ENCODE assay signal across 14 mouse cellular contexts in genomic region chr10:123135818-123136217, GRCm38 (mm10). TPM values are rescaled to one million over a fixed set of nuclear protein-coding genes. Genes with fewer than 3 reads are reported as not detected.
A peak's percentile ranks its signal among the peaks of the same experiment; 100 is the strongest.
DNase-seq lines count a peak whose midpoint lies in the region; ATAC-seq lines count a peak whose summit lies in the region.
"Had no signal": no experiment of that assay in that cellular context is flagged by ENCODE, and none has a peak within 500 bp of the region (broad histone marks: within the 10 kb centered on the region; RNA-seq: fewer than 3 reads in every experiment).

No protein-coding gene starts in this region.

- H3K9ac ChIP-seq in hindbrain, embryonic 14.5 days = no peak overlapping the region
- H3K9ac ChIP-seq in midbrain, embryonic 11.5 days (ENCODE audit: low read length) = no peak overlapping the region
- no peak overlapping the region for H3K9ac ChIP-seq in midbrain, embryonic 15.5 days
- H3K9ac ChIP-seq: embryonic facial prominence, embryonic 13.5 days; liver, embryonic 13.5 days had no signal

- no peak overlapping the region for H3K4me3 ChIP-seq in hindbrain, embryonic 14.5 days (replicated peaks; ENCODE audit: low read length)
- no peak overlapping the region for H3K4me3 ChIP-seq in hindbrain, embryonic 10.5 days
- no peak overlapping the region for H3K4me3 ChIP-seq in midbrain, embryonic 11.5 days (ENCODE audit: low read depth, low read length)
- no peak overlapping the region for H3K4me3 ChIP-seq in midbrain, embryonic 10.5 days
- H3K4me3 ChIP-seq in midbrain, embryonic 15.5 days = no peak overlapping the region
- H3K4me3 ChIP-seq: embryonic facial prominence, embryonic 13.5 days; liver, embryonic 13.5 days had no signal

- no peaks in the 10 kb centered on the region for H3K27me3 ChIP-seq in hindbrain, embryonic 14.5 days (ENCODE audit: control insufficient read depth, insufficient read depth, low read length)
- no peaks in the 10 kb centered on the region for H3K27me3 ChIP-seq in hindbrain, embryonic 10.5 days (ENCODE audit: insufficient read depth, poor library complexity, severe bottlenecking)
- H3K27me3 ChIP-seq in midbrain, embryonic 11.5 days (ENCODE audit: control insufficient read depth, insufficient read depth, low read length) = no peaks in the 10 kb centered on the region
- H3K27me3 ChIP-seq in midbrain, embryonic 10.5 days (ENCODE audit: low read depth, poor library complexity, severe bottlenecking) = no peaks in the 10 kb centered on the region
- H3K27me3 ChIP-seq in midbrain, embryonic 15.5 days (replicated peaks) = no peaks in the 10 kb centered on the region
- H3K27me3 ChIP-seq: embryonic facial prominence, embryonic 13.5 days; liver, embryonic 13.5 days had no signal

- peaks cover 38% of the 10 kb centered on the region for H3K36me3 ChIP-seq in hindbrain, embryonic 14.5 days (replicated peaks; ENCODE audit: control insufficient read depth, insufficient read depth)
- H3K36me3 ChIP-seq in hindbrain, embryonic 10.5 days = peaks cover 48% of the 10 kb centered on the region
- peaks cover 5% of the 10 kb centered on the region; the same call in 1 of the 2 replicates for H3K36me3 ChIP-seq in midbrain, embryonic 11.5 days (ENCODE audit: control insufficient read depth, insufficient read depth, low read length)
- peaks cover 38% of the 10 kb centered on the region for H3K36me3 ChIP-seq in midbrain, embryonic 10.5 days
- H3K36me3 ChIP-seq in midbrain, embryonic 15.5 days (replicated peaks) = peaks cover 12% of the 10 kb centered on the region; the same call in 1 of the 2 replicates

- 43% methylated on average over 10 of the region's 10 CpGs for WGBS in hindbrain, embryonic 14.5 days
- 79% methylated on average over 10 of the region's 10 CpGs for WGBS in hindbrain, embryonic 10.5 days
- 69% methylated on average over 10 of the region's 10 CpGs for WGBS in midbrain, embryonic 11.5 days
- WGBS in midbrain, embryonic 10.5 days = 85% methylated on average over 10 of the region's 10 CpGs
- 30% methylated on average over 10 of the region's 10 CpGs for WGBS in midbrain, embryonic 15.5 days

- no peak overlapping the region for H3K27ac ChIP-seq in hindbrain, embryonic 14.5 days
- no peak overlapping the region for H3K27ac ChIP-seq in hindbrain, embryonic 10.5 days
- no peak overlapping the region for H3K27ac ChIP-seq in midbrain, embryonic 11.5 days (ENCODE audit: low read depth, low read length)
- no peak overlapping the region for H3K27ac ChIP-seq in midbrain, embryonic 10.5 days (replicated peaks)
- H3K27ac ChIP-seq in midbrain, embryonic 15.5 days = no peak overlapping the region
- H3K27ac ChIP-seq: embryonic facial prominence, embryonic 13.5 days; liver, embryonic 13.5 days had no signal

- H3K4me1 ChIP-seq in hindbrain, embryonic 14.5 days (replicated peaks; ENCODE audit: control insufficient read depth, insufficient read depth, low read length) = peaks cover 5% of the 10 kb centered on the region; the same call in 1 of the 2 replicates
- H3K4me1 ChIP-seq in hindbrain, embryonic 10.5 days (replicated peaks) = no peaks in the 10 kb centered on the region
- peaks cover 3% of the 10 kb centered on the region; the same call in 1 of the 2 replicates for H3K4me1 ChIP-seq in midbrain, embryonic 11.5 days (ENCODE audit: control insufficient read depth, insufficient read depth, low read length)
- H3K4me1 ChIP-seq in midbrain, embryonic 10.5 days = 0 out of 2 replicates have a peak, but pooled peaks cover 5% of the 10 kb centered on the region
- H3K4me1 ChIP-seq in midbrain, embryonic 15.5 days = peaks cover 5% of the 10 kb centered on the region
- H3K4me1 ChIP-seq: liver, embryonic 13.5 days had no signal

- no peaks in the 10 kb centered on the region for H3K9me3 ChIP-seq in hindbrain, embryonic 14.5 days (ENCODE audit: control insufficient read depth, low read length)
- no peaks in the 10 kb centered on the region for H3K9me3 ChIP-seq in hindbrain, embryonic 10.5 days
- no peaks in the 10 kb centered on the region for H3K9me3 ChIP-seq in midbrain, embryonic 11.5 days (ENCODE audit: control insufficient read depth, low read length)
- H3K9me3 ChIP-seq in midbrain, embryonic 10.5 days (replicated peaks) = no peaks in the 10 kb centered on the region
- H3K9me3 ChIP-seq in midbrain, embryonic 15.5 days = no peaks in the 10 kb centered on the region
- H3K9me3 ChIP-seq: embryonic facial prominence, embryonic 13.5 days; liver, embryonic 13.5 days had no signal

- H3K4me2 ChIP-seq in hindbrain, embryonic 14.5 days (replicated peaks) = no peak overlapping the region
- no peak overlapping the region for H3K4me2 ChIP-seq in midbrain, embryonic 11.5 days
- H3K4me2 ChIP-seq in midbrain, embryonic 15.5 days = no peak overlapping the region
- H3K4me2 ChIP-seq: embryonic facial prominence, embryonic 13.5 days; liver, embryonic 13.5 days had no signal

- DNase-seq in adrenal gland, postnatal 10 days = peak; percentile 12
- DNase-seq in adrenal gland, postnatal 14 days = no peak
- DNase-seq in hindbrain, embryonic 14.5 days (ENCODE audit: low spot score) = no peak
- no peak for DNase-seq in hindbrain, embryonic 10.5 days (ENCODE audit: low spot score)
- DNase-seq in midbrain, embryonic 11.5 days (ENCODE audit: low spot score, missing footprints) = no peak
- DNase-seq in midbrain, embryonic 10.5 days (ENCODE audit: low spot score) = no peak
- no peak for DNase-seq in testis, postnatal 14 days (ENCODE audit: low spot score)
- DNase-seq: cerebellum, postnatal 14 days; liver, embryonic 13.5 days; right cerebral cortex, adult 18-20 months; thymus, postnatal 14 days had no signal

- peak; percentile 59; the same call in 1 of the 2 replicates for ATAC-seq in hindbrain, embryonic 14.5 days (ENCODE audit: low FRiP score)
- ATAC-seq in midbrain, embryonic 11.5 days (ENCODE audit: low FRiP score) = peak; percentile 75; the same call in 1 of the 2 replicates
- 0 out of 2 replicates have a peak, but pooled peaks have one; percentile 37 for ATAC-seq in midbrain, embryonic 15.5 days (replicated peaks)
- ATAC-seq: inflammation-experienced regulatory T-cells, adult 6 months had no signal

RNA-seq across cellular contexts. Expression of gene Mon2, which starts 59.5 kb away (rescaled TPM):
- total RNA-seq in adrenal gland, postnatal 10 days (2021) = 10 to 100 TPM; 62.0 to 78.6 TPM
- 71.8 and 85.9 TPM in 2 replicates for total RNA-seq in adrenal gland, postnatal 14 days (2021)
- polyA plus RNA-seq in hindbrain, embryonic 14.5 days (2014; fragmentation: Nextera tagmentation; extraction: Ambion mirVana) = 42.5 and 43.3 TPM in 2 replicates
- polyA plus RNA-seq in hindbrain, embryonic 10.5 days (2016; fragmentation: Nextera tagmentation; extraction: Ambion mirVana) = 20.8 and 24.8 TPM in 2 replicates
- polyA plus RNA-seq in midbrain, embryonic 11.5 days (2014; fragmentation: Nextera tagmentation; extraction: Ambion mirVana) = 24.9 and 25.7 TPM in 2 replicates
- polyA plus RNA-seq in midbrain, embryonic 10.5 days (2016; fragmentation: Nextera tagmentation; extraction: Ambion mirVana) = 18.9 and 19.7 TPM in 2 replicates
- polyA plus RNA-seq in midbrain, embryonic 15.5 days (2015; fragmentation: Nextera tagmentation; extraction: Ambion mirVana) = 26.9 and 27.3 TPM in 2 replicates
